Mouse (Mus musculus) 3134 (cell line): ENCODE measurements around the gene Krit1.
A peak's percentile ranks its signal among the peaks of the same experiment; 100 is the strongest.
"Not testable (repeated sequence)": the region's sequence is repeated elsewhere in the genome, so short reads cannot be mapped to it uniquely, and the experiment has no call there.

Experiments used
- DNase-seq: peaks from one replicate; pipeline ENCODE4 v3.0.0-alpha.2; 2011; ENCODE audit warnings: low spot score; ENCODE audit not compliant: insufficient read length; ENCODE audit errors: extremely low read depth

The Krit1 gene

GRCm38 (mm10) chr5:3802433-3803291 is at the start of gene Krit1, which contains the start of gene Ankib1:
Gene Krit1, plus strand, starts transcription at chr5:3803184.
Gene Ankib1, minus strand, starts transcription at chr5:3802925.
- DNase-seq = peak; percentile 88

GRCm38 (mm10) chr5:3771512-3771911 is 31.5 kb upstream of the Krit1 start:
- DNase-seq = no peak

GRCm38 (mm10) chr5:3772017-3772416 is 31.0 kb upstream of the Krit1 start:
- no peak for DNase-seq

- no peak for DNase-seq
Observed at GRCm38 (mm10) chr5:3782670-3783069, 20.3 kb upstream of the Krit1 start.

GRCm38 (mm10) chr5:3783947-3784681 is 18.9 kb upstream of the Krit1 start:
- DNase-seq = no peak

- DNase-seq = no peak
Observed at GRCm38 (mm10) chr5:3784751-3785496, 18.1 kb upstream of the Krit1 start.

- DNase-seq = peak; percentile 43
Observed at GRCm38 (mm10) chr5:3787548-3787947, 15.4 kb upstream of the Krit1 start.

- DNase-seq = no peak
Observed at GRCm38 (mm10) chr5:3791048-3791447, 11.9 kb upstream of the Krit1 start.

GRCm38 (mm10) chr5:3797101-3797500 is 5.9 kb upstream of the Krit1 start:
- DNase-seq = not testable (repeated sequence)

- DNase-seq = not testable (repeated sequence)
Observed at GRCm38 (mm10) chr5:3798656-3799055, 4.3 kb upstream of the Krit1 start.

GRCm38 (mm10) chr5:3800041-3800440 is 2.9 kb upstream of the Krit1 start:
- DNase-seq = no peak

- DNase-seq = no peak
Observed at GRCm38 (mm10) chr5:3800881-3801280, 2.1 kb upstream of the Krit1 start.

GRCm38 (mm10) chr5:3801672-3802432 is 1.1 kb upstream of the Krit1 start:
- no peak for DNase-seq

GRCm38 (mm10) chr5:3803292-3804165 is 545 bp downstream of the Krit1 start:
- peak; percentile 86 for DNase-seq

- no peak for DNase-seq
Observed at GRCm38 (mm10) chr5:3808472-3808871, 5.5 kb downstream of the Krit1 start.

- no peak for DNase-seq
Observed at GRCm38 (mm10) chr5:3834107-3834506, 31.1 kb downstream of the Krit1 start.

GRCm38 (mm10) chr5:3845026-3845425 is 42.0 kb downstream of the Krit1 start, which contains the start of gene Lrrd1:
Gene Lrrd1, plus strand, starts transcription at chr5:3845173.
- peak; percentile 6 for DNase-seq

- peak; percentile 40 for DNase-seq
Observed at GRCm38 (mm10) chr5:3870161-3870560, 67.2 kb downstream of the Krit1 start.

- no peak for DNase-seq
Observed at GRCm38 (mm10) chr5:3872348-3872747, 69.4 kb downstream of the Krit1 start.
